Mouse (Mus musculus) layer of hippocampus, postnatal 36 days (tissue): Measurements from ENCODE around the gene Mettl25. TPM values are rescaled to one million over a fixed set of nuclear protein-coding genes. Genes with fewer than 3 reads are reported as not detected.

ENCODE experiments used
- DNase-seq, 2 experiments: peaks; one replicate each; pipeline ENCODE4 v3.0.0; 2022
- total RNA-seq, 2 experiments: library from RNA; stranded (reverse); gene quantifications; 2 replicates each; pipeline ENCODE4 v1.2.3; 2021

Gene Mettl25
- total RNA-seq: 1 to 10 TPM; 6.2 to 7.7 TPM

GRCm38 (mm10) chr10:105840928-105841888 lies at the start of gene Mettl25, which contains the start of gene Ccdc59:
Gene Mettl25, minus strand, starts transcription at chr10:105841380.
Gene Ccdc59, plus strand, starts transcription at chr10:105841067.
- DNase-seq: peak; percentile 97 to 98

GRCm38 (mm10) chr10:105867312-105867711 lies 26.1 kb upstream of the Mettl25 start:
- no peak for DNase-seq

GRCm38 (mm10) chr10:105851136-105851535 lies 10.0 kb upstream of the Mettl25 start:
- no peak for DNase-seq

- DNase-seq: no peak
These were observed 9.1 kb upstream of the Mettl25 start for GRCm38 (mm10) chr10:105850286-105850685.

GRCm38 (mm10) chr10:105842574-105842973 lies 1.4 kb upstream of the Mettl25 start:
- no peak for DNase-seq

- peak in 1 of 2 experiments; percentile 18 for DNase-seq
These were observed 6.5 kb downstream of the Mettl25 start for GRCm38 (mm10) chr10:105834627-105835228.

GRCm38 (mm10) chr10:105806259-105807010 lies 34.7 kb downstream of the Mettl25 start:
- DNase-seq: no peak

GRCm38 (mm10) chr10:105803461-105803860 lies 37.7 kb downstream of the Mettl25 start:
- DNase-seq: no peak

GRCm38 (mm10) chr10:105802132-105802531 lies 39.0 kb downstream of the Mettl25 start:
- no peak for DNase-seq

GRCm38 (mm10) chr10:105801147-105801546 lies 40.0 kb downstream of the Mettl25 start:
- DNase-seq: no peak

GRCm38 (mm10) chr10:105797250-105797924 lies 43.8 kb downstream of the Mettl25 start:
- no peak for DNase-seq

- no peak for DNase-seq
These were observed 47.2 kb downstream of the Mettl25 start for GRCm38 (mm10) chr10:105793776-105794552.

GRCm38 (mm10) chr10:105788744-105789486 lies 52.3 kb downstream of the Mettl25 start:
- peak; percentile 40 to 43 for DNase-seq

- peak; percentile 5 to 15 for DNase-seq
These were observed 57.4 kb downstream of the Mettl25 start for GRCm38 (mm10) chr10:105783766-105784165.

GRCm38 (mm10) chr10:105774382-105774781 lies 66.8 kb downstream of the Mettl25 start:
- peak; percentile 62 to 70 for DNase-seq

GRCm38 (mm10) chr10:105772821-105773302 lies 68.3 kb downstream of the Mettl25 start:
- no peak for DNase-seq

- DNase-seq: no peak
These were observed 77.2 kb downstream of the Mettl25 start for GRCm38 (mm10) chr10:105763959-105764358.

- no peak for DNase-seq
These were observed 80.7 kb downstream of the Mettl25 start for GRCm38 (mm10) chr10:105760460-105760859.

GRCm38 (mm10) chr10:105760046-105760445 lies 81.1 kb downstream of the Mettl25 start:
- no peak for DNase-seq
